Mouse (Mus musculus) testis, adult 2 months (tissue): ENCODE data around the gene Ptprt.

Experiments used
- CTCF ChIP-seq: fragments of 200-500 bp; IDR thresholded peaks from 2 replicates; pipeline ENCODE4 v1.5.1; 2012; ENCODE audit warnings: low read depth, mild to moderate bottlenecking, inconsistent platforms, low read length, moderate library complexity; ENCODE audit not compliant: control insufficient read depth, insufficient read depth, insufficient replicate concordance
- POLR2A ChIP-seq: fragments of 200-500 bp; IDR thresholded peaks from 2 replicates; pipeline ENCODE4 v1.6.1; 2012; ENCODE audit warnings: low read depth, mild to moderate bottlenecking, inconsistent platforms, low read length, moderate library complexity; ENCODE audit not compliant: control insufficient read depth

- TF ChIP-seq CTCF (no peak), POLR2A (no peak)
Observed at GRCm38 (mm10) chr2:162507664-162508063, 153.3 kb downstream of the Ptprt start.
